Mouse (Mus musculus) adrenal gland, adult 2 months (tissue): Measurements from ENCODE around the gene Zfyve26. TPM values are rescaled to one million over a fixed set of nuclear protein-coding genes. Genes with fewer than 3 reads are reported as not detected.
"Not testable (repeated sequence)": the region's sequence is repeated elsewhere in the genome, so short reads cannot be mapped to it uniquely, and the experiment has no call there.

Source experiments
- DNase-seq: peaks from one replicate; pipeline ENCODE4 v3.0.0; 2021
- long read RNA-seq: library from polyadenylated mRNA; stranded (forward); transcript quantifications from one replicate; pipeline ENCODE4 v2.0.0, GENCODE M21; 2021
- polyA plus RNA-seq: library from polyadenylated mRNA; depleted of rRNA; stranded (reverse); fragments of >200 nt; gene quantifications from 2 replicates; pipeline ENCODE4 v1.2.3, GENCODE M21; 2012; rRNA removed
- total RNA-seq, 2 experiments: library from RNA; stranded (reverse); gene quantifications; 2 replicates each; pipeline ENCODE4 v1.2.3; 2021

Gene Zfyve26
- 10 to 100 TPM; 19.7 to 23.0 TPM for total RNA-seq
- polyA plus RNA-seq, result 10.5 and 11.2 TPM in 2 replicates
- long read RNA-seq, partial matches to known transcripts, result 1 of 2 reads
- long read RNA-seq, other reads (novel, unspliced or antisense), result 1 of 2 reads

DNA sequence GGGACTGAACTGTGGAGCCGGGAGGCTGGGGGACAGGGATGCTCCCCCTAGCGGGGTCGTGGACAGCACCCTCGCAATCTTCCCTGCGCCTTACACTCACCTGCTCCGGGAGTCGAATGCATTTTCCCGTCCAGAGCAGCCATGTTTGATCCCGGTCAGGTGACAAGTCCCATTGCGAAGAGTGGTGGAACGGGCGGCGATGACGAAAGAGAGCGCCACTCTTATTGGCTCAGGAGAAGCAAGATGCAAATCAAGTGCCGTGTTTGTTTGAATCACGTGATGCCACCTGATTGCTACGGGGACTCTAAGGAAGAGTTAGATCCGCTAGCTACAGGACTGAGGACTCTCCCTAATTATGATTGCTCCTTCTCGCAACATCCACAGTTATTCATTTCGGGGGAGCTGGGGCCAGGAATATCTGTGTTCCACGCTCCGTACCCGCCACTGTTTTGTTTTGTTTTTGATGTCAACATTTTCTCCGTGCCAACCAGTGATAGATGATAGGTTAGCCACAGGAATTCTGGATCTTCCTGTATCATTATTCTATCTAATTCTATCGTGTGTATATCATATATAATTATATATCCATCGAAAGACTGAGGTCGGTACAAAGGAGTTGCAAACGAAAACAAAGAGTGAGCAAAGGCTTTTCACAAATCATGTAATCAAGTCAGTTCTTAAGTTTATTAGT, at the start of gene Zfyve26:
TSS of gene Zfyve26 (minus strand) at position 179 of the 691 bp plus-strand sequence.
- DNase-seq, result peak; percentile 95

DNA sequence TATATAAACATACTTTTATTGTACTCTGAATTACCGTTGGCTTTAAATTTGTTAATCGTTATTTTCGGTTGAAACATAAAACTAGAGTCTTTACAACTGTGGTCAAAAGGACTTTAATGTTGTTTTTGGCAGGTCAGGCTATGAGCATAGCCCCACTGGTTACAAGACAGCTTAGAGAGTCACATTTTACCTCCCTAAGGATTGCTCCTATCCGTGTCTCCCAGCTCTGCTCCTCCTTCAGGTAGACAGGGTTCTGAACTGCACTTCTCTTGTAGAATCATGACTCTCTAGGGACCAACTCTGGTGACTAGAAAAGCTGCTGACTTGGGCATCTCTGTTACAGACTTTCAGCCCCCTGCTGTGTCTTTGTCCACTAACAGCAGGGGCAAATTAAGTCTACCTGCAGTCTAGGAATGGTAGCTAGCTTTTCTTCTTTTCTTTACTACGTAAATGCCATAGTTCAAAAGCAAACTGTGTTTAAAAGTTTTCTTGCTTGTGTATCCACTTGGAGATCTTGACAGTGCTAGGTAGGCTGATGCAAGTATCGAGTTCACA, 45.3 kb upstream of the Zfyve26 start:
- DNase-seq, result no peak

DNA sequence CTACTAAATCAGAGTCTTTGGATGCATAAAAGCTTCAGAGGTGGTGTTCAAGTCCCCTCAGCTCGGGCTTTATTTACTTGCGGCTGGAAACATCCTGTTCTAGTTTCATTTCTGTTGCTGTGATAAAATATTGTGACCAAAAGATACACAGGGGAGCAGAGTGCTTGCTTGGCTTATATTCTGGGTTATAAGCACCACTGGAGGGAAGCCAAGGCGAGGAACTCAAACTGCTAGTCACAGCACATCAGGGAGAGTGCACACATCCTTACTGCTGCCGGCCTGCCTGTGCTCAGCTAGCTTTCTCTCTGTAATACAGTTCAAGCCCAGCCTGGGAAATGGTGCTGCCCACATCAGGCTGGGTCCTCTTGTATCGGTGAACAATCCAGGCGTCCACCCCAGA, 44.4 kb upstream of the Zfyve26 start:
- DNase-seq, result no peak

GRCm38 (mm10) chr12:79338791-79339190, 42.7 kb upstream of the Zfyve26 start:
- DNase-seq, result no peak

- DNase-seq, result no peak
These were observed 35.6 kb upstream of the Zfyve26 start for GRCm38 (mm10) chr12:79331722-79332121.

GRCm38 (mm10) chr12:79330571-79330970, 34.5 kb upstream of the Zfyve26 start:
- DNase-seq, result no peak

- no peak for DNase-seq
These were observed 31.8 kb upstream of the Zfyve26 start for GRCm38 (mm10) chr12:79327868-79328267.

GRCm38 (mm10) chr12:79326745-79327144, 30.6 kb upstream of the Zfyve26 start:
- DNase-seq, result no peak

DNA sequence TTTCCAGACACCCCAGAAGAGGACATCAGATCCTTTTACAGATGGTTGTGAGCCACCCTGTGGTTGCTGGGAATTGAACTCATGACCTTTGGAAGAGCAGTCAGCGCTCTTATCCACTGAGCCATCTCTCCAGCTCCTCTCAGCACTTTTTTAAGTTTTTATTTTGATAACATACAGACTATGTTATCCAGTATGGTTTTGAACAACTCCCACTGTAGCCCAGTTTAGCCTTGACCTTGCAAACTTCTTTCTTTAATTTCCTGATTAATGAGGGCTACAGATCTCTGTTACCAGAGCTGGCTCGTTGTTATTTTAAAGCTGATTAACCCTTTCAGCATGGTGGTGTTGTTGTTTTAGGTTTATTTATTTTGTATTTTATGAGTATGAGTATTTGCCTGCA, 30.1 kb upstream of the Zfyve26 start:
- DNase-seq, result no peak

DNA sequence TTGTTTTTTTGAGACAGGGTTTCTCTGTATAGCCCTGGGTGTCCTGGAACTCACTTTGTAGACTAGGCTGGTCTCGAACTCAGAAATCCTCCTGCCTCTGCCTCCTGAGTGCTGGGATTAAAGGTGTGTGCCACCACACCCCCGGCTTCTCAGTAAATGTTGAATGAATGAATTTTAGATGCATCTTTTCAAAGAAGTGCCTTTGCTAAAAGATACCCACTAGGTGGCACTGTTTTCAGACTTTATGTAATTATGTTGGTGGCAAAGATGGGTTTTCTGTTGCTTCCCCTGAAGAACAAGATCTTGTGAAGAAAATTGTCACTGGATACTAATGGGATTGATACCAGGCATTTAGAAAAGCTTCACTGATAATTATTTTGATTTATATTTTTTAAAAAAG, 26.4 kb upstream of the Zfyve26 start:
- DNase-seq, result not testable (repeated sequence)

GRCm38 (mm10) chr12:79320895-79321294, 24.8 kb upstream of the Zfyve26 start:
- no peak for DNase-seq

GRCm38 (mm10) chr12:79317339-79317738, 21.2 kb upstream of the Zfyve26 start:
- DNase-seq, result no peak

DNA sequence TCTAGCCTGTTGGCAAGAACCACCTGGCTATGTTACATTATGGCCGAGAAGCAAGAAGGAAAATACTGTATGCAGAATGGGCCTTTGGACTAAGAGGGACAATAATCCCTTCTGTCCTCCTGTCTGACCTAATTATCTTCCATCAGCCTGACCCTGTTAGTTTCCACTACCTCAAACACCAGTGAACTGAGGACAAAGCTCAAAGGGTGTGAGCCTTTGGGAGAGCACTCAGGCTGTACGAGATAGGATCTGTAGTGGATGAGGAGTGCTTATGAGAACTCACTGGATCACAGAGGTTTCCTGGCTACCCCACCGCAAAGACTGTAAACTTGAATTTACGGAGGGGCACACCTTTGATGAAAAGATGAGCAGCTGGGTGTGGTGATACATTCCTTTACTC, 17.6 kb upstream of the Zfyve26 start:
- DNase-seq, result no peak

DNA sequence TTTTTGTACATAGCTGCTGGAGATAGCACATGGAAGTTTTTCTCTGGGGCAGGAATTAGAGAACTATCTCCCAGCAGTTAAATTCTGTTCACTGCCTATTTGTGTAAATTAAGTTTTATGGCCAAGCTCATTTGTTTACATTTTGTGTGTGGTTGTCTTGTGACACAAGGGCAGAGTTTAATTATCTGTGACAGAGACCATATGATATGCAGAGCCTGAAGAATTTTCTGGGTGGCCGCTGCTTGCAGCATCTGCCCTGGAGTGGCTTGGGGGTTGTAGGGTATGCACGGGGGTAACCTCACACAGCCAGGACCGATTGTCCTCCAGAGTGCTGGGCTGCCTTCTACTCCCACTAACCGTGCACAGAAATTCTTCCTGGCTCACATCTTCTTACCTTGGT, 9.9 kb upstream of the Zfyve26 start:
- DNase-seq, result no peak

DNA sequence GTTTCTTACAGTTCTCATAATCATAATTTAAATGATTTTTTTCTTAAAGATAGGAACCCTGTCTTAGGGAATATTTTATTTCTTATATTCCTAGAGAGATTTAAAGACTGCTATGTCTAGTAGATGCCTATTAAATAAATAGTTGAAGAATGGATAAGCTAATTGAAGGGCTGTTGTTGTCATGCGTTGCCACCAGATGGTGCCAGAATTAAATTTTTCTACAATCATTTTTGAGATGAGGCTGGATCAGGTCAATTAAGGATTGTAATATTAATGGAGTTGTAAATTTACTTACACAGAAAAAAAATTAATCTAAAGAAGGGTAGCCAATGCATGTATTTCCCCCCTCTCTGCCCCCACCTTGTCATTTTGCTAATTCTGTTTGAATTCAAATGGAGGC, 9.0 kb upstream of the Zfyve26 start:
- DNase-seq, result no peak

- no peak for DNase-seq
These were observed 5.7 kb upstream of the Zfyve26 start for GRCm38 (mm10) chr12:79301802-79302201.

DNA sequence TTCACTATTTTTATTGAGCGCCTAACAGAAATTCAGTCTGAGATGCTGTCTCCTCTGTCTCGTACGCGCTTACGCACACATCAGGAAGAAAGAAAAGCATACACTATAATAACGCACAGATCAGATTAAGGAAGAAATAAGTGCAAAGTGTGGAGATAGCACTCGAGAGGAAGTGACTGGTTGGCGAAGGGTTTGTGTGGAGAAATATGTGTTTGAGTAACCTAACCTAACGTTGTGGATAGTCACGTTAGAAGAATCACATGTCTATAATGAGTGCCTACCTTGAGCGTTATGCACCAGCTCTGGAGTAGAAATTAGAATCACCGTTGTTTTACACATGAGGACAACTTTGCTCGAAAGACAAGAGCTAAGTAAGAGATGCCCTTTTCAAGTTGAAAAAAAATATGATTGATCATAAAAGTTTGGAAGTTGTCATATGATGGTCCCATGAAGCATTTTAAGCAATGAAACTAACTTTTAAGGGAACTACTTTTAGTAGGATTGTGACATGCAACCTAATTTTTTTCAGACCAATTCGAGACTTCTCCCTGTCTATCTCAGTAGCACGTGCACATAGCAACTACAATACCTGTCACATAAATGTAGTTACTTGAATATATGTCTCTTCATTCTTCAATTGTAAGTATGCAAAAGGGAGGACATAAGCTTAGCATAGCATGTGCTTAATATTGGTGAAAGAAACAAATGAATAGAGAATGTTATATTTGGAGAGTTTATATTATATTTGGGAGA, 2.0 kb upstream of the Zfyve26 start:
- no peak for DNase-seq

GRCm38 (mm10) chr12:79297121-79297576, 1.0 kb upstream of the Zfyve26 start, which contains the start of gene Rad51b:
Gene Rad51b (plus strand): TSS chr12:79297282.
- peak; percentile 85 for DNase-seq

DNA sequence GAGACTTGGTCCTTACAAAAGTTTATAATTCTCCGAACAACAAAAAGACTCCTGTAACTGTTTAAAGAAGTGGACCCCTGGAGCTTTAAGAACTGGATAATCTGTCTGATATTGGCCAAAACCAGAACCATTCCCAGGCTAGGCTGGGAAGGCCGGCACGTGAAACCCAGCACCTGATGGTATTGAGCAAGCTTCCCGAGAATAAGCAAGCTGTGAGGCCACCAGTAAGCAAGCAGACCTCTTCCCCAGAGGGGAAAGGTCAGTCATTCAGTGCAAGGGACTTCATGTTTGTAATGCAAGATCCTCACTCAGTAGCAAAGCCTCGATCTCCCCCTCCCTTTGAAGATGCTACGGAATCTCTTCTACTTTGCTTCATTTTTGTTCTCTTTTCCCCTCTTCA, 3.2 kb downstream of the Zfyve26 start:
- DNase-seq, result peak; percentile 27

DNA sequence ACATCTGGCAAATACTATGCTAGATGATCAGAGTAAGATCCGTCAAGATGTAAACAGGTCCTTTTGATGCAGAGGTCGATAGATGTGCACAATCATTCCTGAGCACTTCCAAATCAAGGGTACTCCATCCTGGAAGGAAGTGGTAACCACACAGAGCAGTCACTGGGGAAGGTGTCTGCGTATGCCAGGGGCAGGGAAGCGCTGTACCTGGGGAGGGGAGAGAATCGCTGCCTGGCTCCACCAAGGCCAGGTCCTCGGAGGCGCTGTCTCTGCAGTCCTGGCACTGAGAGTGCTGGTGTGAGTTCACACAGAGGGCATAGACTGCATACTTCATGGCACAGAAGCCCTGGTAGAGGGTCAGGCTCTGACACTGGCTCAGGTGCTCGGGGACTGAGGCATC, 13.5 kb downstream of the Zfyve26 start:
- no peak for DNase-seq

DNA sequence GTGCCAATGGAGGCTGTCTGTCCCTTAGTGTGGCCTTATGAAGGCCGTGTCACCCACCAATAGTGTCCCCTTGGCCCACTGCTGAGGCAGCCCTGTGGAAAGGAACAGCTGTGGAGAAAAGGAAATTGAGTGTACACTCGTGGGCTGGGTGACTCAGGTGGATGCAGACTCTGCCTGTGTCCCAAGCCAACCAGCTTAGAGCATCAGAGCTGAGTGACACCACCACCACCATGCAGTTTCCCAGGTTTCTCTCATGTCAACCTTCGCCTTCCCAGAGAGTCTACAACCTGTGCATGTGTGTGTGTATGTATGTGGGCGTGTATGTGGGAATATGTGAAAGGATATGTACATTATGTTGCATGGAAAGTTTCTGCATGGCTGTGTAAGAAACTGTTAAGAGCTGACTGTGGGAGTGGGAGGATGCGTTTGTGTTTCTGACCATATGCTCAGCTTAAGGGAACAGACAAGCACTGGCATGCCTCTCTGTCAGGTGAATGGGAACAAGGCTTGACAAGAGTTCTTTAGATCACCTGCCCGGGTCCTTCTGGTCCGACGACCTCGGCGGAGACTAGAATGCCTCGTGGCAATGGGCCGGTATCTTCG, 16.5 kb downstream of the Zfyve26 start:
- DNase-seq, result no peak

GRCm38 (mm10) chr12:79272604-79273003, 23.5 kb downstream of the Zfyve26 start:
- DNase-seq, result no peak

DNA sequence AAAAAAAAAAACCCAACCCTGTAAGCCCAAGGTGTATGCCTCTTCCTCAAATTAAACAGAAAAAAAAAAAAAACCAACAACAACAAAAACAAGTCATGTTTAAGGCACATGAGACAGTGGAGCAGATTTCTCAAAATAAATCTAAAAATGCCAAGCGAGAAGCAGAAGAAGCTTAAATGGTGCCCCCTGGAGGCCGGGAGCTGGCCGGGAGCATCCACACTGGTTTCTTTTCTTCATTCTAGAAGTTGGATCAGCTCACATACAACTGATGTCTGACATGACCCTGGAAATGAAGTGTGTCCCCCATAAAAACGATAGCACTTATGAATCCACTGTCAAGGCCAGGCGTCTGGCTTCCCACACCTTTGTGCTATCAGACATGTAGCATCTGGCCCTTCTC, 35.1 kb downstream of the Zfyve26 start:
- peak; percentile 10 for DNase-seq
